Mouse (Mus musculus) layer of hippocampus, adult 11-12 months (tissue): Measurements from ENCODE around the gene Slc6a1.

Source experiments
- DNase-seq: peaks from one replicate; pipeline ENCODE4 v3.0.0; 2022; ENCODE audit warnings: low spot score

Gene Slc6a1

GRCm38 (mm10) chr6:114282469-114283277 is at the start of gene Slc6a1:
TSS of gene Slc6a1 (plus strand) at chr6:114282635.
- peak; percentile 72 for DNase-seq

- DNase-seq = no peak
Observed at GRCm38 (mm10) chr6:114238892-114239644, 43.4 kb upstream of the Slc6a1 start.

GRCm38 (mm10) chr6:114245665-114246064 is 36.8 kb upstream of the Slc6a1 start:
- DNase-seq = no peak

GRCm38 (mm10) chr6:114250311-114250710 is 32.1 kb upstream of the Slc6a1 start:
- peak; percentile 85 for DNase-seq

- DNase-seq = peak; percentile 33
Observed at GRCm38 (mm10) chr6:114254927-114255326, 27.5 kb upstream of the Slc6a1 start.

GRCm38 (mm10) chr6:114257762-114258361 is 24.6 kb upstream of the Slc6a1 start:
- DNase-seq = no peak

- no peak for DNase-seq
Observed at GRCm38 (mm10) chr6:114258661-114259193, 23.7 kb upstream of the Slc6a1 start.

- no peak for DNase-seq
Observed at GRCm38 (mm10) chr6:114261609-114262008, 20.8 kb upstream of the Slc6a1 start.

GRCm38 (mm10) chr6:114264010-114264409 is 18.4 kb upstream of the Slc6a1 start:
- DNase-seq = no peak

GRCm38 (mm10) chr6:114264426-114264825 is 18.0 kb upstream of the Slc6a1 start:
- DNase-seq = no peak

- DNase-seq = no peak
Observed at GRCm38 (mm10) chr6:114266273-114266672, 16.2 kb upstream of the Slc6a1 start.

GRCm38 (mm10) chr6:114267979-114268378 is 14.5 kb upstream of the Slc6a1 start:
- no peak for DNase-seq

- DNase-seq = no peak
Observed at GRCm38 (mm10) chr6:114269589-114269988, 12.8 kb upstream of the Slc6a1 start.

GRCm38 (mm10) chr6:114270799-114271198 is 11.6 kb upstream of the Slc6a1 start:
- no peak for DNase-seq

GRCm38 (mm10) chr6:114272279-114272678 is 10.2 kb upstream of the Slc6a1 start:
- peak; percentile 56 for DNase-seq

- no peak for DNase-seq
Observed at GRCm38 (mm10) chr6:114273997-114274728, 8.3 kb upstream of the Slc6a1 start.

GRCm38 (mm10) chr6:114275800-114276199 is 6.6 kb upstream of the Slc6a1 start:
- no peak for DNase-seq

- DNase-seq = no peak
Observed at GRCm38 (mm10) chr6:114283278-114283770, 889 bp downstream of the Slc6a1 start.

GRCm38 (mm10) chr6:114283927-114284703 is 1.7 kb downstream of the Slc6a1 start:
- DNase-seq = peak; percentile 73

- DNase-seq = no peak
Observed at GRCm38 (mm10) chr6:114285424-114285823, 3.0 kb downstream of the Slc6a1 start.

- DNase-seq = no peak
Observed at GRCm38 (mm10) chr6:114289106-114289505, 6.7 kb downstream of the Slc6a1 start.
